Mouse (Mus musculus) v-Abl transformed pro-B cells (cell line): ENCODE results near the gene Tle3.

Experiments
- in situ Hi-C, 2 experiments: fragments of 400-800 bp; cut with MboI; formaldehyde crosslinking; loops; one replicate each; pipeline ENCODE4 v1.15.1; 2025; ENCODE audit not compliant: unreplicated experiment in 2 of 2

The Tle3 gene

DNA sequence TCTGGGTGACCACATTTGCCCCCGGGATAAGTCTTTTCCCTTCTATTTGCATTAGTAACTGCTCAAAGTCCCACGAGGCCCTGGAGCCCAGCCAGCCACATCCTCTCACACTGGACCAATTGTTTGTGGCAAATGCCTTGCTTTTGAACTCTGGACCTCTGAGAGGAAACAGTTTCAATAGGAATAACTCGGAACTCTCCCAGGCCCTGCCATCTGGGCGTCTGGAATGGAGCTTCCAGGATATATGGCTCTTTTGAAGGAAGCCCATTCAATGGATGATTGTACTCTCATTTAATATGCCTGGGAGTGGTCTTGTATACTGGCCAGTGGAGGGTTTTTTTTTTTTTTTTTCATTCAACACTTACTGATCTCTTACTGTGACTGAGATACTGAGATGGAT, 21.0 kb upstream of the Tle3 start:
- in situ Hi-C loops: loop anchor here in 1 of 2 experiments (25.0 kb wide), 1 partner anchor 189 kb away; no protein-coding TSS in a partner anchor

DNA sequence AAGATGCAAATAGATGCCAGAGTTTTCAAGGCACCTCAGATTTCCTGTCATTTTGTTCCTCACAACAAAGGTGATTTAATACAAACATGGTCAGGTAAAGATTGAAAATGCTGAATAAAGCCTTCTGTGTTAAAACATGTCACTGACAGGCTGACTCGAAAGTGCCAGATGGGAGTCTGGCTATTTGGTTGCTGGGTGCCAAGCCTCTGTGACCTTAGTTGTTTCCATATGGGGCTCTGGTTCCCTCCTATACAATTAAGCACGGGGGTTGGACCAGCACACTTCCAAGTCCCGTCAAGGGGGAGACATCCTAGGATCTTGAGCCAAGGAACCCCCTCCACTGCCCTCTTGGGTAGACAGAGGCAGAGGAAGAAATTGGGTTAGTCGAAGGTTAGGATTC, 13.2 kb upstream of the Tle3 start:
- in situ Hi-C loops: loop anchor here in 1 of 2 experiments (25.0 kb wide), 1 partner anchor 197 kb away; no protein-coding TSS in a partner anchor

DNA sequence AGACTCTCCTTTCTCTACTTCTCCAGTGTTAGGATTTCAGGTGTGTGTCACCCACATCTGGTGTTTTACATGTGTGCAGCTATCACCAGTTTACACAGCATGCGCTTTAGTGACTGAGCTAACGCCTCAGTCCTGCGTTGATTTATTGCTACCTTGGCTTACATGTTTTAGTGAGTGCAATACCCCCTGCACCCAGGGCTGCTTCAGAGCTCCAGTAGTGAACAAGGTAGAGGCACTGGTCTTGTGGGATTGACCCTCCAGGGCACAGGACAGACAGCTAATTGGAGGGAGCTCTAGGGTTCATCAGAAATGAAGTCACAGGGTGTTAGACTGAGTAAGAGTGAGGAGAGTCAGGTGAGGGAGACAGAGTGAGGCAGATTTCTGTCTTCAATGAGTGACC, 12.4 kb upstream of the Tle3 start:
- in situ Hi-C loops: loop anchor here in 1 of 2 experiments (25.0 kb wide), 1 partner anchor 197 kb away; no protein-coding TSS in a partner anchor

DNA sequence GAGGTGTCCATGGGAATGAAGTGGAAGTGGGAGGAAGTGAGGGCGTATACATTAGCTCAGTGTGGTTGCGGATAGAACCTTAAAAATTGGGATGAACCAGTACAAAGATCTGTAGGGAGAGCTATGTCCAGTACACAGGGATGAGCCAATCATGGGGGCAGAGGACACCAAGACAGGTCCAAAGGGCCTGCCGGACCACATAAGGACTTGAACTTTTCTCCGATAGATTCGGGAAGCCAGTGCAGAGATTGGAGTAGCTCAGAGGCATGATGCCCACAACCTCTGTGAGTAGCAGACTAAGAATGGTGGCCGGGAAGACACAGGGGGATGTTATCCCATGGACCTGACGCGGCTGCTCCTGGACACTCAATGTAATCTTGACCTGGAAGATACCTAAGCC, 12.0 kb upstream of the Tle3 start:
- in situ Hi-C loops: loop anchor here in 1 of 2 experiments (25.0 kb wide), 1 partner anchor 198 kb away; no protein-coding TSS in a partner anchor

DNA sequence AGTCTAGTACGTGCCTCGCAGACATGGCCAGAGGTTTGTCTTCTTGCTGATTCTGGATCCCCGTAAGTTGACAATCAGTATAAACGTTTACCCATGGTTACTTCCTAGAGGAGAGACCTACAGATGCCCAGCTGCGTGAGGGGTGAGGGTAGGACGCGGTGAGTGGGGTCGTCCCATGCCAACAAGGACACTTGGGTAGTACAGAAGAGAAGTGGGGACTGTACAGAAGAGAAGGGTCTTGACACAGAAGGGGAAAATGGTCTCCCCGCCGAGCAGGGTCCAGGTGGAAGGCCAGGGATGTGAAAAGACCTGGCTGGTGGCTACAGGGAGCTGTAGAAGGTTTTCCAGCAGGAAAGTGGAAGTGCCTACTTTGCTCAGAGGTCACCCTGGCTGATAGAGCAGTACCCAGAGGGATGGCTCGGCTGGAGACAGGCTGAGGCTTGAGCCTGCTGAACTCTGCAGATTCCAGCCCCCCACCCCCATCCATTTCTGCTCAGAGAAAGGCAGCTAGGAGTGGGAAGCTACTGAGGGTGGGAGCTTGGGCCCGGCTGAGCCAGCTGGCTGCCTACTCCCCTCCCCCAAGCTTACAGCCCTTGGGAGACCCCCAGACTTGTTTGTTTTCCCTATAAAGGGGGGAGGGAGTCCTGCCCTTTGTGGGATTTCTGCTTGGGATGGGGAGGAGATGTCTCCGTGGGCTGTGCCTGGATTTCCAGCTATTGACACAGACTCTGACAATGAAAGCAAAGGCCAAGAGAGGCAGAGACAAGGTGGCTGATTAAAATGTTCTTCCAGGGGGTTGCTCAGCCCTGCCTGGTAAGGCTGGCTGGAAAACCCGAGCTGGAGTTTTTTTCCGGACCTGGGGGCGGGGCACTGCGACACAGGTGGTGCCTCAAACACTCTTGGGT, 11.2 kb upstream of the Tle3 start:
- in situ Hi-C loops: loop anchor here in 1 of 2 experiments (25.0 kb wide), 1 partner anchor 199 kb away; no protein-coding TSS in a partner anchor

DNA sequence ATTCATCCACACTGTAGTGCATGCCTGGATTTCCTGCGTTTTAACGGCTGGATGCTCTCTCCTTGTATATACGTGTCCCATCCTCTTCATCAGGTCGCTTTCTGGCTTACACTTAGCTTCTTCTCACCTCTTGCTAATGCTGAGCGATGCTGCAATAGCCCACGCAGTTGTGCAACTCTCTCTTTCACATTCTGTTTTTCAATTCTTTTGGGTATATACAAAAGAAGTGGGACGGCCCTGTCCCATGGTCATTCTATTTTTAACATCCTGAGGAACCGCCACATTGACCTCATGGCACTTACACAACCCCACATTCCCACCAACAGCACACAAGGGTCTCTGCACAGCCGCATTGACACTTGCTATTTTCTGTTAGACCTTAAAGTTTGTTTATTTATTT, 9.0 kb upstream of the Tle3 start:
- in situ Hi-C loops: loop anchor here in 1 of 2 experiments (25.0 kb wide), 1 partner anchor 201 kb away; no protein-coding TSS in a partner anchor

DNA sequence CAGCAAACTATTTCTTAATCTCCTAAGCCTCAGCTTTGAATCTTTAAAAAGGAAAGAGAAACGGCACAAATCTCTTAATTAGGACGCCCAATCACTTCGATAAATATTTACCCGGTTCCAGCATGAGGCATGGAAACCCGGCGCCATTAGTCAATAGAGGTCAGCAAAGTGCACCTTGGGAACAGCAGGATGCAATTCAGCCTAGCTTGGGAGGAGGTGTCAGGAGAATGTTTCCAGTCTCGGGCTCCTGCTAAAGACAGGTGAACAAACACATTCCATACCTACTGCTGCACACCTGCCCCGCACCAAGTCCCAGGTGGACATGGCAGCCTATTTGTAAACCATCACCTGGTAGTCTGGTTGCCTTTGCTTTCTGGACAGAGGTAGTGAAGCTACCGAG, 6.1 kb upstream of the Tle3 start:
- in situ Hi-C loops: loop anchor here in 1 of 2 experiments (5.0 to 25.0 kb wide), 2 partner anchors 84 to 204 kb away; no protein-coding TSS in a partner anchor

DNA sequence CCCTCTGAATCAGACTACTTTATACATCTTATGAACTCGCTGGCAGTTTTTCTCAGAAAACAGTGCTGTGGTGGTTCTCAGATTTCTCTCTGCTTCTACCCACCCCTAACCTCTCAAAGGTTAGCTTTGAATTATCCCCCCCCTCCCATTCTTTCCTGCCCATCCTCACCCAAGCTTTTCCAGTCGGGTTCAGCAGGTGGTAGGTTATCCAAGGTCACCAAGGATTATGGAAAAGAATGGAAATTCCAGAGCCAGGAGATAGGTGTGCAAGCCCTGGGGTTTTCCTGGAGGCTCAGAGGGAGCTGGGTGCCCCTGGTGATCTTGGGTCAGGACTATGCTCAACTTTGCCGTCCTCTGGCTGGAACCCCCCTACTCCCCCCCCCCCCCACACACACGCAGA, 5.0 kb upstream of the Tle3 start:
- in situ Hi-C loops: loop anchor here in 1 of 2 experiments (5.0 to 25.0 kb wide), 2 partner anchors 85 to 205 kb away; no protein-coding TSS in a partner anchor

DNA sequence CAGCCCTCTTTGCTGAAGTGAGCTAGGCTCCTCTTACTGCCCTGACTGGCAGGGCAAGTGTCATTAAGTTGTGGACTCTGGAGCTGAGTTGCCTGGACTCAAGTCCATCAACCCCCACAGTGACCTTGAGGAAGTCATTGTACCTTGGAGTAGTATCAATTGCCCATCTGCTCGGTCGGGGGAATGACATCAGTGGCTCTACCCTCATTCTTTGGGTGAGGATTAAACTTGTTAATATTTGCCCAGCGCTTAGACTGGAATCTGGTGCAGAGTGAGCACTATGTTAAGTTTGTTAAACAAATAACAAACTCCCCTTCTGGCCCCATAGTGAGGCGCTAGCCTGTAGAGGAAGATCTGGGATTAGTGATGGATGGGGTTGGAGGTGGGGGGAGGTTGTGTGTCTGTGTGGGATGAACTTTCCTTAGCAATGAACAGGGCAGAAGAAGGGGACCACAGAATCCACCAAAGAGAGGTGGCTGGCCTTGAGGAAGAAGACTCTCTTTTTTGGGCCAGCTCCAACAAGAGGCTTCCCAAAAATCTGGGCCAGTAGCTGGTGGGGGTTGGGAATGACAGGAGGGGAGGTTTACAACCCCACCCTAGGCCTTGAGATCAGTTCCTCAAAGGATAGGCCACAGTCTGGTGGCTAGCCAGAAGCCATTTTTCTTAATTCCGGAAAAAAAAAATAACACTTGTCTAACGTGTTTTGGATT, 4.2 kb upstream of the Tle3 start:
- in situ Hi-C loops: loop anchor here in 1 of 2 experiments (5.0 to 25.0 kb wide), 2 partner anchors 86 to 206 kb away; no protein-coding TSS in a partner anchor

DNA sequence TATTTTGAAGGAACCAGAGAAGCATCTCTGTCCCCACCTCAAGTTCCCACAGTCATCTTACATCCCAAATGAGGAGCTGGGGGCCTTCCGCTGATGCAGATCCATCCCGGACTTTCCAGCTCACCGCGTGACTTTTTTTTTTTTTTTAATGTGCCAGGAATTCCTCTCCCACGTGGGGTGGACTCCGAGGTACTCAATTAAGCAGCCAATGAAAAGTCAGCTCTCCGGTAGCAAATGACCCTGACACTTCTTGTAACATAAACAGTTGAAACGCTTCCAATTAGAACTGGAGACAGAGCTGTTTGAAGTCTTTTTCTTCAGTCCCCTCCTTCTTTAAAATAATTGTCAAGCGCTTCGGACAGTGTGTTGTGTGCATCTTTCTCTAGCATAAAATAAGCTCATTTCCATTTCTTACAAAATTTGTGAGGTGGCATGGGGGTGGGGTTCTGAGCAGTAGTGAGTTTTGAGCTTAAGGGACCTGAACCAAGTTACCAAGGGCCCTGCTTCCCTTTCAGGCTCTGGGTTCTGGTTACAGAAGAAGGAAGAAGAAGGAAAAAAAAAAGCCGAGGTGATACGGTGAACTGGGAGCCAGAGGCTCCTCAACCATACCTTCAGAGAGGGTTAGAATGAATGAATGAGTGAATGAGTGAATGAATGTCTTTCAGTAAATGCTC, 3.5 kb upstream of the Tle3 start:
- in situ Hi-C loops: loop anchor here in 1 of 2 experiments (5.0 to 25.0 kb wide), 2 partner anchors 86 to 206 kb away; no protein-coding TSS in a partner anchor

DNA sequence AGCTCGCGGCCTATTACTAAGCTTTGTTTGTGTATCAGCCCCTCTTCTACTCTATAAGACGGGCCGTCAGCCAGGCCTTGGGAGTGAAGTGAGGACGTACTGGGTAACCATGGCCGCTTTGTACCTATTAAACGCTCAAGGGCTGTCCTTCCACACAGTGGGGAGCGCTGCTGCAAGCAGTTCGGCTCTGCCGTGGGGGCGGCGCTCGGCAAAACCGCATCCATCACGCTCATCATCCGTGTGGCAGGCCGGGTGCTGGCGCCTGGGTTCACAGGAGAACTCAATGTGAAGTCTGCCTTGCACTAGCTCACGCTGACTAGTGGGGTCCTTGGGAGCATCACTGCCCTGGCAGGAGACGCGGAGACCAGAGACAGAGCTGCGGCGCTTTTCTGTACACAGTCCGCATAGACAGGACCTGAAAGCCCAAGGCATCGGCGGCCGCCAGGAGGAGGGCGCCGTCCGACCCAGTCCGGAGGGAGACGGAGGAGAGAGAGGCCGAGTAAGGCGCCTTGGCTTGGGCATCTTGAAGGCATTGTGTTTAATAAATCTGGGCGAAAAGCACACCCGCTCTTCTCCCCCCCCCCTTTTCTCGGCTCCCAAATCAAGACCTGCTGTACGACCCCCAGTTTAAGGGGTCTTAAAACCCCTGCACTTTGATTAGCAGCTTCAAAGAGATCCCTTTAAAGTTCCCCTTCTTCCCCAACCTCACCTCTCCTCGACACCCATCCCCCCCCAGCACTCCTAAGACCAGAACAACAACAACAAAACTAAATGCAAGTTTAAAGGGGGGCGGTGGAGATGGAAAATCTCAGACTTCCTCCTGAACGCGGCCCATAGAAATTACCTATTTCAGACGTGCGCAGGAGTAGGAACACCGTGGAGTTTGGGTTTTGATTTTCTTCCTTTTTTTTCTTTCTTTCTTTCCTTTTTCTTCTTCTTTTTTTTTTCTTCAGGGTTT, 2.6 kb upstream of the Tle3 start:
- in situ Hi-C loops: loop anchor here (5.0 to 25.0 kb wide), 6 partner anchors 87 to 463 kb away; no protein-coding TSS in a partner anchor

DNA sequence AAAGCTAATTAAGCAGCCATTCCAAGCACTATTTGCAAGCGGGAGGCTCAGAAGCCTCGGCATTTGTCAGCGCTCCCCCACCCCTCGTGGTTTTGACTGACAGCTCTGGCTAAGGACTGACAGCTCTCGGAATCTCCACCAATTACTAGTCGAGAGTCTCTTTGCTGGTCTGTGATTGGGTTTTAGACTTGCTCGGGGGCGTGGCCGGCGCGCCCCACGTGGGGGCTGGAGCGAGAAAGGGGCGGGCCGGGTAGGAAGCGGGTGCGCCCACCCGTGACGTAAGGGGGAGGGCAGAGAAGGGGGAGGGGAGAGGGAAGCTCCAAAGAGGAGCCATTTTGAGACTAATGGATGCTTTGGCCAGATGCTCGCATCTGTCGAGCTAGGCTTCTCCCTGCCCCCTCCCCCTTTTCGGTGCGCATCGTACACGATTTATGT, 1.7 kb upstream of the Tle3 start:
- in situ Hi-C loops: loop anchor here (5.0 to 25.0 kb wide), 5 partner anchors 203 to 462 kb away; no protein-coding TSS in a partner anchor

DNA sequence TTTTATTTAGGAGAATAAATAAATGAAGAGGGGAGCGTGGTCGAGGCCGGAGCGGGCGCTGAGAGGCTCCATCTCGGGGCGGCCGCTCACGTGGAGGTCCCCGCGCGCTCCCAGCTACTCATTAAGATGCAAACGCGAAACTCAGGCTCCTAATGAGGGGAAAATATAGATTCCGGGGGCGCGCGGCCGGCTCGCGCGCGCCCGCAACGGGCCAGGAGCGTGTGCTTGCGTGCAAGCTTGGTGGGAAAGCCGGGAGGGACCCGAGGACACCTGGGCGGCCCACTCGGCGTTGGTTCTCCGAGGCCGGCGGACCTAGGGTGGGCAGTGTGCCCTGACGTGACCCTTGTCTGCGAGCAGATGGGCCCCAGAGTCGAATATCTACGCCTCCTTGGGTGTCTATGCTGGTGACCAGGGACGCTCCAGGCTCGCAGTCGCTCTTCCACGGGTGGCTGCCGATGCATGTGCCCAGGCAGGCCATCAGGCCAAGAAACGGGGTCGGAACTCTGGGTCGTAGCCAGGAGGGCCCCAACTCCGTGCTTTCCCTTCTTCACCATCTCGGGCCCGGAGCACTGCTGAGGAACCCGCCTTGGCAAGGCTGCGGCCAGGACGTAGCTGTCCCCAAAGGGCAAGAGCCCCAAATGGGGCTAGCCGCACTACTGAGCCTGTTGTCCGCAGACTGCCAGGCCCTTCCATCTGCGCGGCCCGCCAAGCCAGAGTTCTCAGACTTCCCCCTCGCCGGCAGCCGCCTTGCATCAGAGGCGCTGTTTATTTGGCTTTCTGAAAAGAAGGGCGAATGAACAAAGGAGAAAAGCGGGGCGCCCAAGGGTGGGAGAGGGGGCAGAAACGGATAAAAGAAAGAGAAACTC, 1.0 kb upstream of the Tle3 start:
- in situ Hi-C loops: loop anchor here (5.0 to 25.0 kb wide), 5 partner anchors 204 to 461 kb away; no protein-coding TSS in a partner anchor

DNA sequence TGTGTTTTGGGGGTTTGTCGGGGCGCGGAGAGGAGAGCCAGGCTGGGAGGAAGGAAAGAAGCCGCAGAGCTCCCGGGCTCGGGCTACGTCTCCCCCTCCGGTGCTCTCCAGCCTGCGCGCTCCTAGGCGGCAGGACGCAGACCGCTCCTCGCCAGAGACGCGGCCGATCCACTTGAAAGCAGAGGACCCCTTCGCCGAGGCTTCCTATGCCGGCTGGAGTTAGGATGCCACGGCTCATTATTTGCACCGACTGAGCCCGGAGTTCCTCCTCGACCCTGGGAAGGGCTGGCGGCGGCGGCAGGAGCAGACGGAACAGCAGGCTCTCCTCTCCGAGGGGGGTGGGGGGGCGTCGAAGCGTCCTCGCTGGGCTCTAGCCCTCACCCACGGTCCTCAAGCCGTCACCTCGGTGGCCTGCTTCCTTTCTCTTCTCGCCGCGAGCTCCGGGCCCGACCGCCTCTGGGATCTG, 377 bp downstream of the Tle3 start:
- in situ Hi-C loops: loop anchor here (5.0 to 25.0 kb wide), 5 partner anchors 205 to 460 kb away; no protein-coding TSS in a partner anchor

DNA sequence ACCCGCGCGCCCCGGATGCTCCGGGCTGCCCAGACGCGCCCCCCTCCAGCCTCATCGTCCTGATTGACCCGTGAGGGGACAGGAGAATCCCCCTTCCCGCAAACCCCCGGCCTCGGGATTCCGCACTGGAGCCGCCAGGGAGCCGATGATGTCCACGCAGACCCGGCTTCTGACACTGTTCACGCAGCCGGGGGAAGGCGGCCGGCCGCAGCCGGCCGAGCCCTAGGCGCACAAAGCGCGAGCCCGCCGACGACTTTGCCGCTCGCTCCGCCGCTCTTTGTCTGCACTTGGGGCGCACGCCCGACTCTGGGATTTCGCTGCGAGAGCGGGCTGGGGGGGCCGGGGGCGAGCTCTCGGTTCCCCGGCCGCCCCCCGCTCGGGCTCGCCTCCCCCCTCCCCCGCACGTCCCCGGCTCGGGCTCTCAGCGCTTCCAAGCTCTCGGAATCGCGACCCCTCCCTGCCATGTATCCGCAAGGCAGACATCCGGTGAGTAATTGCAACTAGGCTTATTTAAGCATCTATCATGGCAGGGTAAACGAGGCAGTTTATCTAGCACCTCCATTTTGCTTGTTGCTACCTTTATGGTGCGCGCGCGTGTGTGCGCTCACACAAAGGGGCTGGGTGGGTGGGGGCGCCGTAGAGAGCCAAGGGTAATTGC, 939 bp downstream of the Tle3 start:
- in situ Hi-C loops: loop anchor here (5.0 to 25.0 kb wide), 5 partner anchors 206 to 459 kb away; no protein-coding TSS in a partner anchor

DNA sequence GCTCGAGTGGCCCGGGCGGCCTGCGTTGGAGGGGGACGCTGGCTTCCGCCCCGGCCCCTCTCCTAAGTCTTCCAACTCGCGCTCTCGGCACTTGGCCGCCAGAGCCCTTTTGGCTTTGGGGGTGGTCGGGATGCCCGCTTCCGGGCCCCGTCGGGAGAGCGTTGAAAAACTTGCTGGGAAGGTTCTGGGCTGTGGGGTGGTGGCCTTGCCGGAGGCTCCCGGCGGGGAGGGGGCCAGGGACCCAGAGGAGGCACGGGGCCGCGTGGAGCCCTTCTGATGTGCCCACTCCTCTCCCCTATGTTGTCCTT, 1.4 kb downstream of the Tle3 start:
- in situ Hi-C loops: loop anchor here (5.0 to 25.0 kb wide), 5 partner anchors 206 to 459 kb away; no protein-coding TSS in a partner anchor
